In the genomic region with DNA sequence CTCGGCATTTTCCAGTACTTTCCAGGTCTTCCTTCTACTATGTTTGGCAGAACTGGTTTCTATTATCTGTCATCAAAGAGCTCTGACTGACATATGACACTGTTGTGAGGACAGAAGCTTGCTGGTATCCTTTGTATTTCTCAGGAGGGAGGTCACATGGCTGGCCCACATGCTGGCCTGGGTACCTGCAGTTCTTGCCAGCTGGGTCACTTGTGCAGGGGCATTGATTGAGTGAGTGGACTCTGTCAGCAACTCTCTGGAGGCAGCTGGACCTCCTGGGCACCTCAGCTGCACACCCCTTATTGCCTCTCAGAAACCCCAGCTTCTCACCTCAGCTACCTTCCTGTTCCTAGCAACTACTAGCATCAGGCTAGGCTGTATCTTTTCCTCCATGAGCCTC, we compare ENCODE assay signal across 30 mouse cellular contexts. TPM values are rescaled to one million over a fixed set of nuclear protein-coding genes. Genes with fewer than 3 reads are reported as not detected.
DNase-seq lines count a peak whose midpoint lies in the region; ATAC-seq and TF ChIP-seq lines count a peak whose summit lies in the region.
"Had no signal": no experiment of that assay in that cellular context is flagged by ENCODE, and none has a peak within 500 bp of the region (broad histone marks: within the 10 kb centered on the region; RNA-seq: fewer than 3 reads in every experiment).

No protein-coding gene starts in this region.

- H3K4me3 ChIP-seq in layer of hippocampus, adult 2 months, result no peak overlapping the region
- no peak overlapping the region for H3K4me3 ChIP-seq in neural tube, embryonic 13.5 days
- H3K4me3 ChIP-seq in olfactory bulb, adult 2 months (ENCODE audit: insufficient read depth, low read depth, low read length), result no peak overlapping the region
- H3K4me3 ChIP-seq: erythroblast, embryonic 14.5 days; forebrain, embryonic 12.5 days; heart, adult 2 months; heart, embryonic 12.5 days; kidney, embryonic 15.5 days; limb, embryonic 12.5 days; megakaryocyte, embryonic 14.5 days; neural tube, embryonic 12.5 days; stomach, embryonic 15.5 days had no signal

- peaks cover 64% of the 10 kb centered on the region for H3K4me1 ChIP-seq in neural tube, embryonic 13.5 days (replicated peaks)
- peaks cover 20% of the 10 kb centered on the region; the same call in 1 of the 2 replicates for H3K4me1 ChIP-seq in olfactory bulb, adult 2 months (ENCODE audit: control insufficient read depth, insufficient read depth, low read length)

- TF ChIP-seq CTCF in layer of hippocampus, adult 2 months (conservative IDR thresholded peaks at IDR 0.05), result no peak
- no peak for TF ChIP-seq CTCF in olfactory bulb, adult 2 months (IDR thresholded peaks at IDR 0.05; ENCODE audit: insufficient read depth, low read depth, low read length)

- peak; percentile 92 for DNase-seq in heart, adult 11 months
- DNase-seq in heart, postnatal 4 days, result no peak
- no peak for DNase-seq in layer of hippocampus, adult 2 months (ENCODE audit: low spot score in 2 of 2)
- DNase-seq in layer of hippocampus, adult 9-11 months, result no peak
- no peak for DNase-seq in neural tube, embryonic 10.5 days (ENCODE audit: extremely low spot score, low spot score)
- DNase-seq in layer of hippocampus, postnatal 25 days (ENCODE audit: extremely low spot score in 1 of 2, low spot score in 1 of 2), result no peak
- DNase-seq: adrenal gland, postnatal 25 days; embryo, embryonic 11 days; gastrocnemius, postnatal 14 days; heart, adult 2 months; kidney, adult 18-20 months; kidney, postnatal 25 days; liver, postnatal 0 days; lung, postnatal 36 days; retina, postnatal 1 day; right cerebral cortex, postnatal 25 days had no signal

- H3K36me3 ChIP-seq in neural tube, embryonic 13.5 days, result no peaks in the 10 kb centered on the region
- H3K36me3 ChIP-seq: forebrain, embryonic 12.5 days; heart, embryonic 12.5 days; kidney, embryonic 15.5 days; limb, embryonic 12.5 days; neural tube, embryonic 12.5 days; stomach, embryonic 15.5 days had no signal

- no peaks in the 10 kb centered on the region for H3K27me3 ChIP-seq in neural tube, embryonic 13.5 days
- H3K27me3 ChIP-seq: forebrain, embryonic 12.5 days; heart, embryonic 12.5 days; kidney, embryonic 15.5 days; limb, embryonic 12.5 days; neural tube, embryonic 12.5 days; stomach, embryonic 15.5 days had no signal

- TF ChIP-seq POLR2A in olfactory bulb, adult 2 months (IDR thresholded peaks at IDR 0.05; ENCODE audit: insufficient read depth, low read depth, low read length), result no peak

- no peaks in the 10 kb centered on the region for H3K9me3 ChIP-seq in neural tube, embryonic 13.5 days
- H3K9me3 ChIP-seq: forebrain, embryonic 12.5 days; heart, embryonic 12.5 days; kidney, embryonic 15.5 days; limb, embryonic 12.5 days; megakaryocyte, embryonic 14.5 days; neural tube, embryonic 12.5 days; stomach, embryonic 15.5 days had no signal

- H3K4me2 ChIP-seq in neural tube, embryonic 13.5 days, result no peak overlapping the region
- H3K4me2 ChIP-seq: forebrain, embryonic 12.5 days; heart, embryonic 12.5 days; kidney, embryonic 15.5 days; limb, embryonic 12.5 days; liver, embryonic 11.5 days; neural tube, embryonic 12.5 days; stomach, embryonic 15.5 days had no signal

- H3K27ac ChIP-seq in layer of hippocampus, adult 2 months, result peak overlapping the region; percentile 93
- H3K27ac ChIP-seq in neural tube, embryonic 13.5 days (replicated peaks), result peak overlapping the region; percentile 64; the same call in 1 of the 2 replicates
- peak overlapping the region; percentile 22 for H3K27ac ChIP-seq in olfactory bulb, adult 2 months (ENCODE audit: insufficient read depth, low read depth, low read length)
- H3K27ac ChIP-seq: forebrain, embryonic 12.5 days; heart, adult 2 months; kidney, embryonic 15.5 days; limb, embryonic 12.5 days; neural tube, embryonic 12.5 days; stomach, embryonic 15.5 days had no signal

- ATAC-seq in neural tube, embryonic 13.5 days (ENCODE audit: low read depth), result no peak
- ATAC-seq: CD4-positive, CD25-positive, alpha-beta regulatory T cell, adult 4 months; liver, postnatal 0 days; midbrain, embryonic 16.5 days had no signal

- no peak overlapping the region for H3K9ac ChIP-seq in neural tube, embryonic 13.5 days
- H3K9ac ChIP-seq: forebrain, embryonic 12.5 days; heart, embryonic 12.5 days; kidney, embryonic 15.5 days; limb, embryonic 12.5 days; liver, postnatal 0 days; neural tube, embryonic 12.5 days; stomach, embryonic 15.5 days had no signal

- WGBS in neural tube, embryonic 13.5 days, result 65% methylated on average over 1 of the region's 1 CpGs
- 64% methylated on average over 1 of the region's 1 CpGs for WGBS in olfactory bulb, adult 2 months

RNA-seq across cellular contexts. Expression of gene Hhatl, which starts 15.2 kb away (rescaled TPM):
- 10 to 100 TPM; 72.5 to 84.4 TPM for total RNA-seq in heart, postnatal 4 days (2021)
- total RNA-seq in layer of hippocampus, adult 2 months (2021), result 10 to 100 TPM; 15.6 to 19.9 TPM
- 0.10 and 0.37 TPM in 2 replicates for polyA plus RNA-seq in neural tube, embryonic 13.5 days (2015; fragmentation: Nextera tagmentation; extraction: Ambion mirVana)
- not detected in 2 replicates for polyA plus RNA-seq in olfactory bulb, adult 2 months (2012; ENCODE audit: insufficient read depth, insufficient read length, low replicate concordance, missing spikeins)
- total RNA-seq in layer of hippocampus, postnatal 25 days (2021), result 10 to 100 TPM; 15.1 to 15.5 TPM
- total RNA-seq: adrenal gland, postnatal 25 days had no signal
- polyA plus RNA-seq: CD4-positive, CD25-positive, alpha-beta regulatory T cell, adult 4 months; erythroblast, embryonic 14.5 days; forebrain, embryonic 12.5 days; hindbrain, embryonic 11.5 days; liver, embryonic 11.5 days; liver, postnatal 0 days; neural tube, embryonic 12.5 days had no signal

RNA-seq across cellular contexts. Expression of gene Klhl40, which starts 30.1 kb away (rescaled TPM):
- 10 to 100 TPM; 14.1 to 15.4 TPM for total RNA-seq in heart, postnatal 4 days (2021)
- 1 to 10 TPM; 3.3 to 4.6 TPM for total RNA-seq in layer of hippocampus, adult 2 months (2021)
- polyA plus RNA-seq in neural tube, embryonic 13.5 days (2015; fragmentation: Nextera tagmentation; extraction: Ambion mirVana), result 0.95 and 2.0 TPM in 2 replicates
- not detected in 2 replicates for polyA plus RNA-seq in olfactory bulb, adult 2 months (2012; ENCODE audit: insufficient read depth, insufficient read length, low replicate concordance, missing spikeins)
- 1 to 10 TPM; 3.3 to 4.4 TPM for total RNA-seq in layer of hippocampus, postnatal 25 days (2021)
- polyA plus RNA-seq: CD4-positive, CD25-positive, alpha-beta regulatory T cell, adult 4 months; erythroblast, embryonic 14.5 days; liver, embryonic 11.5 days had no signal

RNA-seq across cellular contexts. Expression of gene Ccdc13, which starts 31.7 kb away (rescaled TPM):
- not detected for total RNA-seq in heart, postnatal 4 days (2021)
- 10 to 100 TPM in 1 of 2 experiments, 1 to 10 TPM in 1; 7.8 to 10.0 TPM for total RNA-seq in layer of hippocampus, adult 2 months (2021)
- 2.8 and 3.0 TPM in 2 replicates for polyA plus RNA-seq in neural tube, embryonic 13.5 days (2015; fragmentation: Nextera tagmentation; extraction: Ambion mirVana)
- not detected in 2 replicates for polyA plus RNA-seq in olfactory bulb, adult 2 months (2012; ENCODE audit: insufficient read depth, insufficient read length, low replicate concordance, missing spikeins)
- 1 to 10 TPM; 8.9 to 9.7 TPM for total RNA-seq in layer of hippocampus, postnatal 25 days (2021)
- total RNA-seq: heart, adult 2 months had no signal
- polyA plus RNA-seq: CD4-positive, CD25-positive, alpha-beta regulatory T cell, adult 4 months; erythroblast, embryonic 14.5 days; liver, postnatal 0 days had no signal

RNA-seq across cellular contexts. Expression of gene Zfp651, which starts 48.4 kb away (rescaled TPM):
- 10 to 100 TPM; 75.6 to 81.6 TPM for total RNA-seq in heart, postnatal 4 days (2021)
- total RNA-seq in layer of hippocampus, adult 2 months (2021), result 100 to 1,000 TPM; 101 to 102 TPM
- 18.2 and 19.2 TPM in 2 replicates for polyA plus RNA-seq in neural tube, embryonic 13.5 days (2015; fragmentation: Nextera tagmentation; extraction: Ambion mirVana)
- not detected in 2 replicates for polyA plus RNA-seq in olfactory bulb, adult 2 months (2012; ENCODE audit: insufficient read depth, insufficient read length, low replicate concordance, missing spikeins)
- 100 to 1,000 TPM; 101 to 109 TPM for total RNA-seq in layer of hippocampus, postnatal 25 days (2021)

RNA-seq across cellular contexts. Expression of gene Higd1a, which starts 50.6 kb away (rescaled TPM):
- total RNA-seq in heart, postnatal 4 days (2021), result 100 to 1,000 TPM; 153 to 165 TPM
- 10 to 100 TPM; 84.4 to 88.4 TPM for total RNA-seq in layer of hippocampus, adult 2 months (2021)
- 129 and 150 TPM in 2 replicates for polyA plus RNA-seq in neural tube, embryonic 13.5 days (2015; fragmentation: Nextera tagmentation; extraction: Ambion mirVana)
- polyA plus RNA-seq in olfactory bulb, adult 2 months (2012; ENCODE audit: insufficient read depth, insufficient read length, low replicate concordance, missing spikeins), result not detected in 2 replicates
- total RNA-seq in layer of hippocampus, postnatal 25 days (2021), result 10 to 100 TPM; 84.7 to 92.8 TPM

Comparison
In these comparisons a context has a peak if more than half of its experiments do, and no peak if none do; other contexts are left out.
1. H3K27ac ChIP-seq: peak in every context shown above with its lines; median percentile 93 in layer of hippocampus, adult 2 months; 64 in neural tube, embryonic 13.5 days; 22 in olfactory bulb, adult 2 months.
2. RNA of gene Ccdc13, which starts 31.7 kb away (total RNA-seq): 7.8 to 10.0 TPM in layer of hippocampus, adult 2 months and 8.9 to 9.7 TPM in layer of hippocampus, postnatal 25 days; not detected in heart, postnatal 4 days; every median in the first group is over 4 times any median in the second.